Mouse (Mus musculus): ENCODE measurements around the gene Tufm. TPM values are rescaled to one million over a fixed set of nuclear protein-coding genes. Genes with fewer than 3 reads are reported as not detected.
A peak's percentile ranks its signal among the peaks of the same experiment; 100 is the strongest.
"Not testable (repeated sequence)": the region's sequence is repeated elsewhere in the genome, so short reads cannot be mapped to it uniquely, and the experiment has no call there.

Tufm gene
- polyA plus RNA-seq, 1 experiment from 2014 or later: 244 TPM

DNA sequence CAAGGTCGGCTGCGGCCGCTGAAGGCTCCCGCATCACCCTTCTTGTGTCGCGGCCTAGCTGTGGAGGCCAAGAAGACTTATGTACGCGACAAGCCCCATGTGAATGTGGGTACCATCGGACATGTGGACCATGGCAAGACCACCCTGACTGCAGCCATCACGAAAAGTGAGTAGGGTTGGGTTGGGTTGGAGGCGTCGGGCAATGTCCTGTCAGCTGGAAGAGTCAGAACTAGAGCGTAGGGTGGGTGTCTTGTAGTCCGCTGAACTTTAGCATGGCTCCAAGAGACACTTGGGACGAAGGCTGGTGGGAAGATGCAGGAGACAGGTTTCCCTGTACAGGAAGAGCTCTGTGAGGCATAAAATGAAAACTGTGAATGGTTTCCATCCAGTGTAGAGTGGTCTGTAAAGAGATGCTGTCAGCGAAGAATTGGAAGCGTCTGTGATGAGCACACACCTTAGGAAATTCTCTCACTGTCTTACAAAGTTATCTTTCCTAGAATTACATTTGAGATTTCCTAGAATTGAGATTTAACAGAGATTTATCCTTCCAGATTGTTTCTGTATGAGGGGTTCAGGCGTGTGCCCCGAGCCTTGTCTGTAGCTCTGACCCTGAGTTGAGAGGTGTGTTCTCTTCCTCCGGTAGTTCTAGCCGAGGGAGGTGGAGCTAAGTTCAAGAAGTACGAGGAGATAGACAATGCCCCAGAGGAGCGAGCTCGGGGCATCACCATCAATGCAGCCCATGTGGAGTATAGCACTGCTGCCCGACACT, 640 bp downstream of the Tufm start:
- WGBS: 15% methylated on average over 23 of the region's 25 CpGs
- not testable (repeated sequence) for ATAC-seq; H3K27ac ChIP-seq (ENCODE audit: low read length); H3K9me3 ChIP-seq (ENCODE audit: control insufficient read depth, low read length); H3K36me3 ChIP-seq (ENCODE audit: control insufficient read depth, insufficient read depth, low read length); H3K4me1 ChIP-seq (ENCODE audit: control insufficient read depth, insufficient read depth, low read length); H3K27me3 ChIP-seq (replicated peaks; ENCODE audit: control insufficient read depth, insufficient read depth, low read length)
- H3K4me3 ChIP-seq (ENCODE audit: low read length): peak overlapping the region; percentile 74
- peak overlapping the region; percentile 82 for H3K9ac ChIP-seq (ENCODE audit: low read depth, low read length)
- peak overlapping the region; percentile 77 for H3K4me2 ChIP-seq (ENCODE audit: low read depth, low read length)

DNA sequence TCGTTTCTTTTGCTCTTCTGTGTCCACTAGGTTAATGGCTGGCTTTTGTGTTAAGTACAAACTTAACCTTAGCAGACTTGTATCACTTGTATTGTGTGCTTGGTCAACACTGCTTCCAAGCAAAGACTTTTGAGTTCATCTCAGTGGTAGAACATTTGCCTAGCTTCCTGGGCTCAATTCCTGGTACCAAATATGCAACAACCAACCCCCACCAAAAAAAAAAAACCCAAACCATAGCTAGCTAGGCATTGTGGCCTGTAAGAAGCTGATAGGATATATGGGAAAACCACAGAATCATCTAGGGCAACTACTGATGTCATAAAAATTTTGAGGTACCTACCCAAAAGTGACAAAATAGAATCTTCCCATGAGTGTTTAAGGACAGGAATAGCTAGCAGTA, 3.8 kb downstream of the Tufm start:
- H3K36me3 ChIP-seq (ENCODE audit: control insufficient read depth, insufficient read depth, low read length): peaks cover 29% of the 10 kb centered on the region
- 79% methylated on average over 1 of the region's 1 CpGs for WGBS

DNA sequence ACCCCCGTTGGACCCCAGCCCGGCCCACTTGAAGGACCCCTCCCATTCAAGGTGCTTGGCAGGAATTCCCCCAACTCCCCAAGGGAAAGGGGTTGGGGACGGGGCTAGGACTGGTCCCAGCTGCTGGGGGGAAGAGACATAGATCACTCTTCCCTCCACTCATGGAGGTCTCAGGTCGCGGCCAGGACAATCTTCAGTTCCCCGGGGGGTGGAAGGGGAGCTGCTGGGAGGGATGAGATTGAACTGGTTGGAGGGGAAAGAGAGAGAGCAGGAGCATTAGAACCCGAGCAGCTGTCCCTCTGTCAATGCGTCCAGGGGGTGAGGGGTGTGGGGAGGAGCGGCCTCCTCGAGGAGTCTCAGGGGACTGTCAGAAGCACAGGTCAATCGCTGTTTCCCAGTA, 4.8 kb downstream of the Tufm start:
- Histone ChIP-seq H3K4me3 (ENCODE audit: low read length) (no peak overlapping the region), H3K4me2 (ENCODE audit: low read depth, low read length) (no peak overlapping the region), H3K9me3 (ENCODE audit: control insufficient read depth, low read length) (no peaks in the 10 kb centered on the region), H3K4me1 (ENCODE audit: control insufficient read depth, insufficient read depth, low read length) (peaks cover 6% of the 10 kb centered on the region; the same call in 1 of the 2 replicates), H3K36me3 (ENCODE audit: control insufficient read depth, insufficient read depth, low read length) (peaks cover 36% of the 10 kb centered on the region), H3K27me3 (replicated peaks; ENCODE audit: control insufficient read depth, insufficient read depth, low read length) (no peaks in the 10 kb centered on the region), H3K27ac (ENCODE audit: low read length) (no peak overlapping the region), H3K9ac (ENCODE audit: low read depth, low read length) (no peak overlapping the region)
- no peak for ATAC-seq
- 43% methylated on average over 11 of the region's 11 CpGs for WGBS

More for the DNA sequence above, 3.8 kb downstream of the Tufm start:
- Histone ChIP-seq H3K4me1 (ENCODE audit: control insufficient read depth, insufficient read depth, low read length) (peaks cover 6% of the 10 kb centered on the region; the same call in 1 of the 2 replicates), H3K27ac (ENCODE audit: low read length) (no peak overlapping the region), H3K9me3 (ENCODE audit: control insufficient read depth, low read length) (no peaks in the 10 kb centered on the region), H3K4me2 (ENCODE audit: low read depth, low read length) (no peak overlapping the region), H3K27me3 (replicated peaks; ENCODE audit: control insufficient read depth, insufficient read depth, low read length) (no peaks in the 10 kb centered on the region), H3K9ac (ENCODE audit: low read depth, low read length) (no peak overlapping the region), H3K4me3 (ENCODE audit: low read length) (no peak overlapping the region)
- ATAC-seq: no peak

DNA sequence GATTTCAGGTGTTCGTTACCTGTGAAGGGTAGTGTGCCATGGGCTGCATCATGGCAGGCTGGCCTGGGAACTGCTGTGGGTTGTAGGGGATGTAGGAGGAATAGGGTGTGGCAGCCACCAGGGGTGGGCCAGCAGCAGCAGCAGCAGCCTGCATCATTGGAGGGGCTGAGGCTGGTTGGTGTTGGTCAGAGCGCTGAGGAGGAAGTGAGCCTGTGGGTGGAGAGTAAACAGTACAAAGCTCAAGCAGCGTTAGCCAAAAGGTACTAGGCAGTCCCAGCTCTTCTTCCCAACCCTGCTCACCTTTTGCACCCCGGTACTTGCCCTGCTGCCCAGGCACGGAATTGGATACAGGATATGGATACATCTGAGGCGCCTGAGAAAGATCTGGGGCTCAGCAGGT, 7.0 kb downstream of the Tufm start:
- no peak overlapping the region for H3K4me2 ChIP-seq (ENCODE audit: low read depth, low read length)
- no peaks in the 10 kb centered on the region for H3K4me1 ChIP-seq (ENCODE audit: control insufficient read depth, insufficient read depth, low read length)
- H3K27ac ChIP-seq (ENCODE audit: low read length): no peak overlapping the region
- no peak; the same call in 1 of the 2 replicates for ATAC-seq
- no peak overlapping the region for H3K9ac ChIP-seq (ENCODE audit: low read depth, low read length)
- H3K9me3 ChIP-seq (ENCODE audit: control insufficient read depth, low read length): no peaks in the 10 kb centered on the region
- WGBS: 87% methylated on average over 6 of the region's 6 CpGs
- no peak overlapping the region for H3K4me3 ChIP-seq (ENCODE audit: low read length)
- H3K27me3 ChIP-seq (replicated peaks; ENCODE audit: control insufficient read depth, insufficient read depth, low read length): no peaks in the 10 kb centered on the region
- H3K36me3 ChIP-seq (ENCODE audit: control insufficient read depth, insufficient read depth, low read length): peaks cover 45% of the 10 kb centered on the region

DNA sequence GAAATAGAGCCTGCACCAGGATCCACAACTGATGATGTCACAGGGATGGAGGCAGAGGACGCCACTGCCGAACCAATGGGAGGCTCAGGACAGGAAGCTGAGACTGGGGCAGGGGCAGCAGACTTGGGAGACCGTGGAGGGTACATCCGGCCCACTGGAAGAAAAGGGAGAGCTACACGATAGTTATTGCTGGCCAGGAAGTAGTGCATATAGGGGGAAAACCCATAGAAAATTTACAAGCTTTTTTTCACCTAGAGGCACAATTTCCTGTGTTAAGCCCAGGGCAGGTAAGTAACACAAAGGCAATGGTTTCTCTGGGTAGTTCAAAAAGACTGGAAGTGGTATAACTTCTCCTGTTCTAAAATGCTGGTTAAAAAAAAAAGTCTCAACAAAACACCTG, 9.3 kb downstream of the Tufm start:
- Histone ChIP-seq H3K27ac (ENCODE audit: low read length) (no peak overlapping the region), H3K27me3 (replicated peaks; ENCODE audit: control insufficient read depth, insufficient read depth, low read length) (no peaks in the 10 kb centered on the region), H3K36me3 (ENCODE audit: control insufficient read depth, insufficient read depth, low read length) (peaks cover 59% of the 10 kb centered on the region), H3K4me3 (ENCODE audit: low read length) (no peak overlapping the region), H3K4me1 (ENCODE audit: control insufficient read depth, insufficient read depth, low read length) (peaks cover 7% of the 10 kb centered on the region), H3K9ac (ENCODE audit: low read depth, low read length) (no peak overlapping the region), H3K9me3 (ENCODE audit: control insufficient read depth, low read length) (no peaks in the 10 kb centered on the region), H3K4me2 (ENCODE audit: low read depth, low read length) (no peak overlapping the region)
- no peak for ATAC-seq
- 84% methylated on average over 5 of the region's 5 CpGs for WGBS

DNA sequence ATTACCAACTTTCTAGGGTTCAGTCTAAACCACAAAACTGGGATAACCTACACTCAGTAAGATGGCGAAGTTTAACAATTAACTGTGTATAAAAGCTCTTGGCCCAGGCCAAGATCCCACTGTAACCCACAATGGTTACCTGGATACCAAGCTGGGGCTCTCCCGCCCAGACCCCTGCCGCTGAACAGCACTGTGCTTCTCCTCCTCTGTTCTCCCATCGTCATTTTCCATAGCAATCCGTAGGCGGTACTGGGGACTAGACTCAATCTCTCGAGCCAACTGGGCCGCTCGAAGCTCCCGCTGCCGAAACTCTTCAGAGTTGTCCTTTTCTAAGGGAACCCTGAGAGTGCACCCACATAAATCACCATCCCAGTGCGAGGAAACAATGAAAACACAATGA, 10.8 kb downstream of the Tufm start:
- no peak for ATAC-seq
- WGBS: 93% methylated on average over 12 of the region's 12 CpGs
- peaks cover 7% of the 10 kb centered on the region for H3K4me1 ChIP-seq (ENCODE audit: control insufficient read depth, insufficient read depth, low read length)
- H3K36me3 ChIP-seq (ENCODE audit: control insufficient read depth, insufficient read depth, low read length): peaks cover 51% of the 10 kb centered on the region
- H3K9me3 ChIP-seq (ENCODE audit: control insufficient read depth, low read length): no peaks in the 10 kb centered on the region
- no peak overlapping the region for H3K9ac ChIP-seq (ENCODE audit: low read depth, low read length)
- H3K4me2 ChIP-seq (ENCODE audit: low read depth, low read length): no peak overlapping the region
- H3K27ac ChIP-seq (ENCODE audit: low read length): no peak overlapping the region
- no peaks in the 10 kb centered on the region for H3K27me3 ChIP-seq (replicated peaks; ENCODE audit: control insufficient read depth, insufficient read depth, low read length)
- no peak overlapping the region for H3K4me3 ChIP-seq (ENCODE audit: low read length)

DNA sequence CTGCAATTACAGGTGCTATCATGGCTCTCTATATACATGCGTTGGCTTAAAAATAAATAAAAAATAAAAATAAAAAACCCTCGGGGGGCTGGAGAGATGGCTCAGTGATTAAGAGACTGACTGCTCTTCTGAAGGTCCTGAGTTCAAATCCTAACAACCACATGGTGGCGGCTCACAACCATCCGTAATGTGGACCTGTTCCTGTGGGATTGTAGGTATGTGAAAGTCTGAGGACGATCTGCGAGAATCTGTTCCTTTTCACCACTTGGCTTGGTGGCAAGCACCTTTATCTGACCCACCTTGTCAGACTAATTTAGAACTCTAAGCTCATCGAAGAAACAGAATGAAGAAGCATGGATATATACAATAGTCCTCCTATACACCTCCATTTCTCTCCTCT, 12.3 kb downstream of the Tufm start:
- 93% methylated on average over 7 of the region's 7 CpGs for WGBS
- Histone ChIP-seq H3K9ac (ENCODE audit: low read depth, low read length) (no peak overlapping the region), H3K27me3 (replicated peaks; ENCODE audit: control insufficient read depth, insufficient read depth, low read length) (no peaks in the 10 kb centered on the region), H3K4me2 (ENCODE audit: low read depth, low read length) (no peak overlapping the region), H3K4me3 (ENCODE audit: low read length) (no peak overlapping the region), H3K9me3 (ENCODE audit: control insufficient read depth, low read length) (no peaks in the 10 kb centered on the region), H3K27ac (ENCODE audit: low read length) (no peak overlapping the region), H3K36me3 (ENCODE audit: control insufficient read depth, insufficient read depth, low read length) (peaks cover 41% of the 10 kb centered on the region), H3K4me1 (ENCODE audit: control insufficient read depth, insufficient read depth, low read length) (peaks cover 9% of the 10 kb centered on the region)
- ATAC-seq: no peak

DNA sequence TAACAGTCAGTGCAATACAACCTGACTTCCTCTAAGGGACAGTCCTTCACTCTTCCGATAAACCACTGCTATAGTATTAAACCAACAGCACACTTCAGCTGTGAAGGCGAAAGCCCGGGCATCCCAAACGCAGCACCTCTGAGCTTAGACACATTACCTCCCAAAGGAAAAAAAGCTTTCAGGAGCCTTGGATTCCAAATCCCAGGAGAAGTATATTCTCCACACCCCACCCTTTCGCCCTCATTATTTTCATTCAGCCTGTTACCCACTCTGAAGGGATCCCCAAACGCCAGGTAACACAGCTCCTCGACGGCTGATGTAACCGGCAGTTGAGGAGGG, 14.5 kb downstream of the Tufm start:
- H3K4me1 ChIP-seq (ENCODE audit: control insufficient read depth, insufficient read depth, low read length): peaks cover 9% of the 10 kb centered on the region
- peak overlapping the region; percentile 100 for H3K9ac ChIP-seq (ENCODE audit: low read depth, low read length)
- peaks cover 24% of the 10 kb centered on the region for H3K36me3 ChIP-seq (ENCODE audit: control insufficient read depth, insufficient read depth, low read length)
- H3K4me3 ChIP-seq (ENCODE audit: low read length): peak overlapping the region; percentile 99
- peak overlapping the region; percentile 100 for H3K27ac ChIP-seq (ENCODE audit: low read length)
- peak overlapping the region; percentile 68 for H3K4me2 ChIP-seq (ENCODE audit: low read depth, low read length)
- WGBS: 5% methylated on average over 9 of the region's 9 CpGs
- no peaks in the 10 kb centered on the region for H3K9me3 ChIP-seq (ENCODE audit: control insufficient read depth, low read length)
- ATAC-seq: no peak
- no peaks in the 10 kb centered on the region for H3K27me3 ChIP-seq (replicated peaks; ENCODE audit: control insufficient read depth, insufficient read depth, low read length)

DNA sequence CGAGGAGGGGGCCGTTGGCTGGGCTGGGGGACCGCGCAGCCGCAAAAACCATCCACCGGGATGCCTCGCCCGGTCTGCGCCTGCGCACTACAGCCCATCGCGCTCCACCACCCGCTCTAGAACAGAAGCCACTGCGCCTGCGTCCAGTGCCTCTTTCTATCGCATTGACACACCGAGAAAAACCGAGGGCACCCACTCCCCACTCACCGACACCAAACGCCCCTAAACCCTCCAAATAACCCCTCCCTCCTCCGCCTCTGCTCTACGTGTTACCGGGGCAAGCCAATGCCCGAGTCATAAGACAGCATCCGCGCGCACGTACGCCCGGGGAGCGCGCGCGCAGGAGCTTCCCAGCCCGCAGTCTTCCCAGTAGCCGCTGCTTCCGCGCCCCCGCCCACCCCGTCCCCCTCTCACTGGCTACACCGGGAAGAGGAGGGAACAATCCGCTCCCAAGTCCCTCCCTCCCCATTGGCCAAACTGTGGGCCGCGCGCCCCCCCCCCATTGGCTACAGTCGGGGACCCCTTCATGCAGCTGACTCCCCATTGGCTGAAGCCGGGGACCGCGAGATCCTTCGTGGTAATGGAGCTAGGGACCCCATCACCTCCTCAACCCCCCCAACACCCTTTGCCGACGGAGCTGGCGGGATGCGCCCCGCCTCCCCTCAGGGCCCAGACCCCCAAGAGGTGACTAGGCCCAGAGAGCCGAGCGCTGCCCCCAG, 15.0 kb downstream of the Tufm start:
- Histone ChIP-seq H3K4me1 (ENCODE audit: control insufficient read depth, insufficient read depth, low read length) (peaks cover 9% of the 10 kb centered on the region), H3K9me3 (ENCODE audit: control insufficient read depth, low read length) (no peaks in the 10 kb centered on the region), H3K9ac (ENCODE audit: low read depth, low read length) (peak overlapping the region; percentile 100), H3K27me3 (replicated peaks; ENCODE audit: control insufficient read depth, insufficient read depth, low read length) (no peaks in the 10 kb centered on the region), H3K4me2 (ENCODE audit: low read depth, low read length) (peak overlapping the region; percentile 68), H3K36me3 (ENCODE audit: control insufficient read depth, insufficient read depth, low read length) (peaks cover 21% of the 10 kb centered on the region), H3K4me3 (ENCODE audit: low read length) (peak overlapping the region; percentile 99), H3K27ac (ENCODE audit: low read length) (peak overlapping the region; percentile 100)
- ATAC-seq: peak; percentile 90
- 0% methylated on average over 46 of the region's 57 CpGs for WGBS
